Mouse (Mus musculus) neural tube, embryonic 12.5 days (tissue): ENCODE measurements around the gene Msto1. TPM values are rescaled to one million over a fixed set of nuclear protein-coding genes. Genes with fewer than 3 reads are reported as not detected.
"Not testable (repeated sequence)": the region's sequence is repeated elsewhere in the genome, so short reads cannot be mapped to it uniquely, and the experiment has no call there.

Experiments used
- ATAC-seq: fragments of 200-750 bp; cut with Nextera tagmentation; 2 replicates; pipeline ENCODE4 v1.8.0; 2017; ENCODE audit warnings: low read depth, mild to moderate bottlenecking, moderate TSS enrichment, moderate library complexity; ENCODE audit not compliant: low FRiP score
- H3K27ac ChIP-seq: fragments of 300-500 bp; sonication (generic); 2 replicates; pipeline ENCODE4 v1.5.1; 2016
- H3K27me3 ChIP-seq: fragments of 300-500 bp; sonication (generic); replicated peaks from 2 replicates; pipeline ENCODE4 v1.6.1; 2016; ENCODE audit warnings: mild to moderate bottlenecking
- H3K36me3 ChIP-seq: fragments of 300-500 bp; sonication (generic); 2 replicates; pipeline ENCODE4 v1.6.1; 2016; ENCODE audit warnings: mild to moderate bottlenecking
- H3K4me1 ChIP-seq: fragments of 300-500 bp; sonication (generic); 2 replicates; pipeline ENCODE4 v1.6.1; 2016
- H3K4me2 ChIP-seq: fragments of 300-500 bp; sonication (generic); replicated peaks from 2 replicates; pipeline ENCODE4 v1.6.1; 2016; ENCODE audit warnings: mild to moderate bottlenecking
- H3K4me3 ChIP-seq: fragments of 300-500 bp; sonication (generic); 2 replicates; pipeline ENCODE4 v1.5.1; 2016
- H3K9ac ChIP-seq: fragments of 300-500 bp; sonication (generic); 2 replicates; pipeline ENCODE4 v1.6.1; 2016; ENCODE audit warnings: mild to moderate bottlenecking
- H3K9me3 ChIP-seq: fragments of 300-500 bp; sonication (generic); 2 replicates; pipeline ENCODE4 v1.6.1; 2016; ENCODE audit warnings: mild to moderate bottlenecking
- WGBS: fragments of 180-500 bp; shearing (Covaris S2); methylation state at CpG from one replicate; pipeline ENCODE4 v1.1.7; 2016; 5-methylcytosine and 5-hydroxymethylcytosine counted together
- polyA plus RNA-seq: library from polyadenylated mRNA; unstranded; fragments of >200 nt; fragmentation: Nextera tagmentation; extraction: Ambion mirVana; gene quantifications from 2 replicates; pipeline ENCODE4 v1.2.1, GENCODE M21; 2016

Msto1 gene
- polyA plus RNA-seq, 1 experiment from 2014 or later, result 45.5 TPM

DNA sequence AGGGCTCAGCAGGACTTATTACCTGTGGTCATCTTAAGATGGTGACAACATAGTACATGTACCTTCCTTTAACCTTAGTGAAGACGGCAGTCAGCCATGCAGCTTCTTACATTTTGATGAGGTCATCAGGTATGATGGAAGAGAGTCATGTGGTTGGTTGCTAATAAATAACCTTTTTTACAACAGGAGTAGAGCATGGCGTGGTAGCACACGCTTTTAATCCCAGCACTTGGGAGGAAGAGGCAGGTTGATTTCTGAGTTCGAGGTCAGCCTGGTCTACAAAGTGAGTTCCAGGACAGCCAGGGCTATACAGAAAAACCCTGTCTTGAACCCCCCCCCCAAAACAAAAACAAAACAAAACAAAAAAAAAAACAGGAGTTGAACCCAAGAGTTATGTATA, 31.3 kb downstream of the Msto1 start:
- H3K4me2 ChIP-seq, H3K9me3 ChIP-seq, ATAC-seq, H3K36me3 ChIP-seq, H3K4me3 ChIP-seq, H3K4me1 ChIP-seq, H3K9ac ChIP-seq, H3K27me3 ChIP-seq, H3K27ac ChIP-seq: not testable (repeated sequence)
- 96% methylated on average over 4 of the region's 4 CpGs for WGBS

- 86% methylated on average over 3 of the region's 4 CpGs for WGBS
- peaks cover 26% of the 10 kb centered on the region for H3K36me3 ChIP-seq
- not testable (repeated sequence) for H3K4me2 ChIP-seq, H3K27ac ChIP-seq, H3K27me3 ChIP-seq, H3K9me3 ChIP-seq, H3K4me3 ChIP-seq, ATAC-seq, H3K4me1 ChIP-seq, H3K9ac ChIP-seq
These were observed 45.4 kb downstream of the Msto1 start for GRCm38 (mm10) chr3:88868449-88868848.

DNA sequence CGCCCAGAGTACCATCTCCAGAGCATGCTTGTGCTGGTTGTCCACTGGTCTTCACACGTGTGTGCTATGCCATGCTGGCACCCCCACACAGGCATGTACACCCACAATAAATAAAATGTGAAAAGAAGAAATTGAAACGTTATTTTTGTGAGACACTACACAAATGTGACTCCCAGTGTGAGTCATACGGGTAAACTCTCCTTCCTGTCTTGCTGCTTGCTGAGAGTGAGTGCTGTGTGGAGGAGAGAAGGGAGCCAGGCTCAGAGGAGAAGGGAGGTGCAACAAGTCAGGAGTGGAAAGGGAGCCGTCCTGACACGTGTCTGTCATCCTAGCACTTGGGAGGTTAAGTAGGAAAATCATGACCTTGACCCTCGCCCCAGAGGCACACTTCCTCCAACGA, 46.6 kb downstream of the Msto1 start:
- not testable (repeated sequence) for H3K4me3 ChIP-seq, ATAC-seq, H3K9ac ChIP-seq, H3K4me1 ChIP-seq, H3K9me3 ChIP-seq, H3K27me3 ChIP-seq, H3K4me2 ChIP-seq, H3K27ac ChIP-seq
- peaks cover 38% of the 10 kb centered on the region for H3K36me3 ChIP-seq
- no CpG with 5 or more reads among the region's 8 CpGs for whole genome bisulfite sequencing

GRCm38 (mm10) chr3:88866735-88867134, 47.1 kb downstream of the Msto1 start:
- H3K4me2 ChIP-seq, H3K27ac ChIP-seq, H3K9me3 ChIP-seq, H3K4me3 ChIP-seq, H3K27me3 ChIP-seq, H3K4me1 ChIP-seq, ATAC-seq, H3K9ac ChIP-seq: not testable (repeated sequence)
- no CpG with 5 or more reads among the region's 3 CpGs for WGBS
- H3K36me3 ChIP-seq, result peaks cover 42% of the 10 kb centered on the region

- Histone ChIP-seq H3K27me3 (no peaks in the 10 kb centered on the region), H3K9ac (no peak overlapping the region), H3K4me2 (no peak overlapping the region), H3K4me3 (no peak overlapping the region), H3K27ac (no peak overlapping the region), H3K4me1 (no peaks in the 10 kb centered on the region), H3K36me3 (peaks cover 83% of the 10 kb centered on the region), H3K9me3 (no peaks in the 10 kb centered on the region)
- ATAC-seq, result no peak
- WGBS, result 96% methylated on average over 3 of the region's 3 CpGs
These were observed 51.7 kb downstream of the Msto1 start for GRCm38 (mm10) chr3:88862129-88862528.

DNA sequence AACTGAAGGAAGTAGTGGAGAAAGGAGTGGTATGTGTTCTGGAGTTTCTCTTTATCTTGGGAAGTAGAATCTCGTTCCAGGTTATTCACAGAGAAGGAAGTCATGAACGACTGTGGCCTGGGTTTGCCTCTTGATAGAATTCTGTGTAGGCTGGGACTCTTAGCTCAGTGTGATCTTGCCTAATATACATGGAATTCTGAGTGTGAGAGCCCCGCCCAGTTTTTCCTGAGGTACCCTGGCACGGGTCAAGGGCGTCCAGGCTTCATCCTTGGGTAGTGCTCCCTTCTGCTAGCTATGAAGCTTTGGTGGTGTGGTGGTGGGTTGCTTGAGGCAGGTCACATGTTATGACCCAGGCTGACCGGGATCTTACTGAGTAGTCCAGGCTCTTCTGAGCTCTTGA, 58.0 kb downstream of the Msto1 start:
- no peak overlapping the region for H3K4me3 ChIP-seq
- no peak overlapping the region for H3K27ac ChIP-seq
- no peaks in the 10 kb centered on the region for H3K27me3 ChIP-seq
- WGBS, result 91% methylated on average over 6 of the region's 6 CpGs
- H3K4me1 ChIP-seq, result no peaks in the 10 kb centered on the region
- no peak for ATAC-seq
- no peaks in the 10 kb centered on the region for H3K9me3 ChIP-seq
- no peak overlapping the region for H3K4me2 ChIP-seq
- H3K9ac ChIP-seq, result no peak overlapping the region
- peaks cover 64% of the 10 kb centered on the region for H3K36me3 ChIP-seq

Other genes with a start within 250 kb of the Msto1 start
- gene Khdc4, start 228.2 kb downstream of the Msto1 start, polyA plus RNA-seq, result 120 and 124 TPM in 2 replicates
- gene Rit1, start 197.2 kb downstream of the Msto1 start, polyA plus RNA-seq, result 44.6 and 49.1 TPM in 2 replicates
- gene Syt11, start 138.8 kb downstream of the Msto1 start, polyA plus RNA-seq, result 199 and 209 TPM in 2 replicates
- gene Gon4l, start 78.8 kb downstream of the Msto1 start, polyA plus RNA-seq, result 16.1 and 16.6 TPM in 2 replicates
- gene Ash1l, start 36.6 kb upstream of the Msto1 start, polyA plus RNA-seq, result 18.7 and 19.9 TPM in 2 replicates
- gene Dap3, start 37.2 kb upstream of the Msto1 start, polyA plus RNA-seq, result 148 and 157 TPM in 2 replicates
- gene Rusc1, start 179.3 kb upstream of the Msto1 start, polyA plus RNA-seq, result 70.2 and 78.8 TPM in 2 replicates
- not detected in 2 replicates for gene Gm43738, start 187.1 kb upstream of the Msto1 start, polyA plus RNA-seq
- 353 and 354 TPM in 2 replicates for gene Fdps, start 188.0 kb upstream of the Msto1 start, polyA plus RNA-seq
- 0.43 and 0.46 TPM in 2 replicates for gene Pklr, start 222.1 kb upstream of the Msto1 start, polyA plus RNA-seq
- 19.5 and 23.2 TPM in 2 replicates for gene Hcn3, start 246.2 kb upstream of the Msto1 start, polyA plus RNA-seq